Mouse (Mus musculus) heart, postnatal 0 days (tissue): ENCODE results near the gene Cxcr2.

Experiments
- CTCF ChIP-seq: IDR thresholded peaks from 2 replicates; pipeline ENCODE4 v1.5.1; 2016; ENCODE audit warnings: antibody characterized with exemption, control low read depth, low read depth
- EP300 ChIP-seq: IDR thresholded peaks from 2 replicates; pipeline ENCODE4 v1.6.1; 2016; ENCODE audit warnings: antibody characterized with exemption, low read depth

DNA sequence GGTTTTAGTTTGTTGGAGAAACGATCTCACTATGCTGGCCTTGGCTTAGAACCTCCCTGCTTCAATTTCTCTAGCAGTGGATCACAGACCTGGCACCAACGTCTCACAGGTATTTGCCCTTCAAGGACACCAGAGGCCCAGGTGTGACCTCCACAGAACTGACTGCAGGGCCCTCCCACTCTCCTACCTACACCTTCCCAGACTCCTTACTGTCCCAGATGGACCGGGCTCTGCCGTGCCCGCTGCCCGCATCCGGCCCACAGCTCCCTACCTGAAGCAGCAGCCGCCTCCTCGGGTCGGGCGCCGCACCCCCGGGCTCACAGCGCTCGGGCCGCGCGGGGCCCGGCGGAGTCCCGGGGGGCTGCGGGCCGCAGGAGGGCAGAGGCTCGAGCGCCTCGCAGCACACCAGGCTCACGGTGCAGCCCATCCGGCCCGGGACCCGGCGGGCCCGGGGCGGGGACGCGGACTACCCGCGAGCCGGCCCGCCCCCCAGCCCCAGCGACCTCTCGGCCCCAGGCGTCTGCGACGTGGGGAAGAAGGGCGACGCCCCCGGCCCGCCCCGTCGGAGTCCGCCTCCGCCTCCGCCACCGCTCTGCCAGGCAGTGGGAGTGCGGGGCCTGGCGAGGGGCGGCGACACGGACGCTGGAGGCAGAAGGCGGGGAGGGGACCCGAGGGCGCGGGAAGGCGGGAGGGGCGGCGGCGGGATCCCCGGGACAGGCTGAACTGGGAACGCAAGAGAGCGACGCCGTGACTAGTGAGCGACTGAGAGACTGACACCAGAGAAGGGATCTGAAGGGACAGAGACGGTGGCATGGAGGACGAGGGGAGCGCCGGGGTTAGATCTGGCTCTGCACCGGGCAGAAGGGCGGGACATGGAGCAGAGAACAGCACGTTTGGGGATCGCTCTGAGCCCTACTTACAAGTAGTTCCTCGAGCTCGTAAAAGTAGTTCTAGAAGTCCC, 29.5 kb upstream of the Cxcr2 start, which contains the start of gene Tns1:
- TF ChIP-seq CTCF (no peak), EP300 (no peak)
